Mouse (Mus musculus) stomach, embryonic 15.5 days (tissue): ENCODE results near the gene D430019H16Rik. TPM values are rescaled to one million over a fixed set of nuclear protein-coding genes. Genes with fewer than 3 reads are reported as not detected.
A peak's percentile ranks its signal among the peaks of the same experiment; 100 is the strongest.

ENCODE experiments used
- ATAC-seq: fragments of 200-750 bp; cut with Nextera tagmentation; 2 replicates; pipeline ENCODE4 v1.8.0; 2017; ENCODE audit warnings: low read depth, moderate number of reproducible peaks, moderate TSS enrichment; ENCODE audit not compliant: insufficient read depth, low FRiP score
- H3K27ac ChIP-seq: fragments of 300-500 bp; sonication (generic); 2 replicates; pipeline ENCODE4 v1.5.1; 2015; ENCODE audit warnings: mild to moderate bottlenecking, inconsistent platforms
- H3K27me3 ChIP-seq: fragments of 300-500 bp; sonication (generic); replicated peaks from 2 replicates; pipeline ENCODE4 v1.6.1; 2015; ENCODE audit warnings: inconsistent platforms
- H3K36me3 ChIP-seq: fragments of 300-500 bp; sonication (generic); 2 replicates; pipeline ENCODE4 v1.6.1; 2015; ENCODE audit warnings: inconsistent platforms
- H3K4me1 ChIP-seq: fragments of 300-500 bp; sonication (generic); 2 replicates; pipeline ENCODE4 v1.6.1; 2015; ENCODE audit warnings: inconsistent platforms
- H3K4me2 ChIP-seq: fragments of 300-500 bp; sonication (generic); 2 replicates; pipeline ENCODE4 v1.6.1; 2015; ENCODE audit warnings: mild to moderate bottlenecking, inconsistent platforms
- H3K4me3 ChIP-seq: fragments of 300-500 bp; sonication (generic); replicated peaks from 2 replicates; pipeline ENCODE4 v1.5.1; 2015; ENCODE audit warnings: inconsistent platforms
- H3K9ac ChIP-seq: fragments of 300-500 bp; sonication (generic); 2 replicates; pipeline ENCODE4 v1.6.1; 2015; ENCODE audit warnings: inconsistent platforms
- H3K9me3 ChIP-seq: fragments of 300-500 bp; sonication (generic); 2 replicates; pipeline ENCODE4 v1.6.1; 2016; ENCODE audit warnings: inconsistent platforms
- WGBS: fragments of 180-500 bp; shearing (Covaris S2); methylation state at CpG from one replicate; pipeline ENCODE4 v1.1.7; 2015; 5-methylcytosine and 5-hydroxymethylcytosine counted together
- polyA plus RNA-seq: library from polyadenylated mRNA; unstranded; fragments of >200 nt; fragmentation: Nextera tagmentation; extraction: Ambion mirVana; gene quantifications from 2 replicates; pipeline ENCODE4 v1.2.1, GENCODE M21; 2015

Gene D430019H16Rik
- polyA plus RNA-seq, 1 experiment from 2014 or later = 1.2 TPM

DNA sequence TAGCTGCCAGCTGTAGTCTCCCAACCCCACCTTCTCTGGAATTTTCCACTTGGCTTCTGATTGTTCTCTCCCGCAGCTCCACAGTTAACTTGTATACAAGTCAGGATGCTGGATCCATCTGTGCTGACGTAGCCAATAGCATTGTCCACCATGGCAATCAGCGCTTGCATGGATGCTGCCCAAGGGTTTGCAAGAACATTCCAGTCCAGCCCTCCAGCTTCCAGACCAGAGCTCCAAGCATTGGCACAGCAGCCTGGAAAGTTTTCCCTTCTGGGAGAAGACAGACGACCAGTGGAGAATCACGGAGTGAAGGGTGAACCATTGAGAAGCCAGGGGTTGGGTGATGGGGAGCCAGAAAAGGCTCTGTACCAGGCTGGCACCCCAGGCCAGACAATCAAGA, 41.1 kb downstream of the D430019H16Rik start:
- H3K36me3 ChIP-seq = no peaks in the 10 kb centered on the region
- no peaks in the 10 kb centered on the region for H3K4me1 ChIP-seq
- H3K4me2 ChIP-seq = no peak overlapping the region
- no peak overlapping the region for H3K9ac ChIP-seq
- WGBS = 58% methylated on average over 5 of the region's 5 CpGs
- no peaks in the 10 kb centered on the region for H3K27me3 ChIP-seq
- ATAC-seq = no peak
- H3K9me3 ChIP-seq = no peaks in the 10 kb centered on the region
- no peak overlapping the region for H3K27ac ChIP-seq
- H3K4me3 ChIP-seq = no peak overlapping the region

- Histone ChIP-seq H3K4me3 (no peak overlapping the region), H3K27me3 (no peaks in the 10 kb centered on the region), H3K4me2 (no peak overlapping the region), H3K9me3 (no peaks in the 10 kb centered on the region), H3K36me3 (no peaks in the 10 kb centered on the region), H3K27ac (no peak overlapping the region), H3K9ac (no peak overlapping the region), H3K4me1 (no peaks in the 10 kb centered on the region)
- peak; percentile 33; the same call in 1 of the 2 replicates for ATAC-seq
- WGBS = 17% methylated on average over 6 of the region's 6 CpGs
Measured at GRCm38 (mm10) chr12:105497894-105498293, 44.2 kb downstream of the D430019H16Rik start.

DNA sequence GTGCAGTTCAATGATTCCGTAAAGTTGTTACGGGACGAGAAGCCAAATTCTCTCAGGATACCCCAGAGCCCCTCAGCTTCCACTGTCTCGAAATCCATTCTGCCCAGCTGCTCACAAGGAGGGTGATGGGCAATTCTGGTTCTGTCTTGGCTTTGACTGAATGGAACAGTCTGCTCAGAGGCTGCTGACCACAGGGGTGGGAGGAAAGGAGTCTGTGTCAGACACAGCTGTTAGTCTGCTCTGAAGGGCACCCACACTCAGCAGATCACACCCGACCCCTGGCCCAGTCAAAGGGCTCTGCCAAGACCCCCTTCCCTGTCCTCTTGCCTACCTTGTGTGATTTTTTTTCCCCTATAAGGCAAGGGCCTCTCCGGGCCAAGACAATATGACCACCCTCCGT, 44.8 kb downstream of the D430019H16Rik start:
- Histone ChIP-seq H3K9ac (no peak overlapping the region), H3K36me3 (no peaks in the 10 kb centered on the region), H3K27ac (no peak overlapping the region), H3K4me3 (no peak overlapping the region), H3K9me3 (no peaks in the 10 kb centered on the region), H3K27me3 (no peaks in the 10 kb centered on the region), H3K4me2 (no peak overlapping the region), H3K4me1 (no peaks in the 10 kb centered on the region)
- ATAC-seq = no peak
- WGBS = 77% methylated on average over 7 of the region's 7 CpGs

GRCm38 (mm10) chr12:105498842-105499241, 45.2 kb downstream of the D430019H16Rik start:
- no peak overlapping the region for H3K27ac ChIP-seq
- no peaks in the 10 kb centered on the region for H3K36me3 ChIP-seq
- H3K27me3 ChIP-seq = no peaks in the 10 kb centered on the region
- ATAC-seq = no peak
- H3K4me2 ChIP-seq = no peak overlapping the region
- WGBS = 44% methylated on average over 4 of the region's 4 CpGs
- H3K4me1 ChIP-seq = no peaks in the 10 kb centered on the region
- H3K4me3 ChIP-seq = no peak overlapping the region
- H3K9me3 ChIP-seq = no peaks in the 10 kb centered on the region
- no peak overlapping the region for H3K9ac ChIP-seq

- Histone ChIP-seq H3K4me2 (no peak overlapping the region), H3K4me3 (no peak overlapping the region), H3K9me3 (no peaks in the 10 kb centered on the region), H3K36me3 (no peaks in the 10 kb centered on the region), H3K9ac (no peak overlapping the region), H3K27ac (no peak overlapping the region), H3K4me1 (no peaks in the 10 kb centered on the region), H3K27me3 (no peaks in the 10 kb centered on the region)
- ATAC-seq = no peak
- 57% methylated on average over 5 of the region's 5 CpGs for WGBS
Measured at GRCm38 (mm10) chr12:105500940-105501339, 47.3 kb downstream of the D430019H16Rik start.

- H3K9me3 ChIP-seq = no peaks in the 10 kb centered on the region
Measured at GRCm38 (mm10) chr12:105504736-105505135, 51.1 kb downstream of the D430019H16Rik start.

DNA sequence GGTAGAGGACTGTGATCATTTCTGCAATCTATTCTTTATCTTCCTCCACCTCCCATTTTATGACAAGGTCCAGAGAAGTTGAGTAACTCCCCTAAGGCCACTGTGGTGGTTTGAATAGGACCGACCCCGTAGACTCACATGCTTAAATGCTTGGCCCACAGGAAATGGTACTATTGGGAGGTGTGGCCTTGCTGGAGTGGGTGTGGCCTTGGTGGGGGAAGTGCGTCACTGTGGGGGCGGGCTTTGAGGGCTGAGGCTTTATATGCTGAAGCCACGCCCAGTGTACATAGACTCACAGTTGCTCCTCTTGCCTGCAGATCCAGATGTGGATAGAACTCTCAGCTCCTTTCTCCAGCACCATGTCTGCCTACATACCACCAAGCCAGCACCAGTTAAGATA, 57.5 kb downstream of the D430019H16Rik start:
- H3K9me3 ChIP-seq = no peaks in the 10 kb centered on the region
- 85% methylated on average over 5 of the region's 5 CpGs for WGBS
- peak overlapping the region; percentile 57; the same call in 1 of the 2 replicates for H3K27ac ChIP-seq
- H3K36me3 ChIP-seq = no peaks in the 10 kb centered on the region
- H3K4me2 ChIP-seq = no peak overlapping the region
- ATAC-seq = peak; percentile 42; the same call in 1 of the 2 replicates
- H3K4me3 ChIP-seq = no peak overlapping the region
- no peak overlapping the region for H3K9ac ChIP-seq
- no peaks in the 10 kb centered on the region for H3K27me3 ChIP-seq
- H3K4me1 ChIP-seq = no peaks in the 10 kb centered on the region

More at GRCm38 (mm10) chr12:105504736-105505135, 51.1 kb downstream of the D430019H16Rik start:
- Histone ChIP-seq H3K4me1 (no peaks in the 10 kb centered on the region), H3K9ac (no peak overlapping the region), H3K27me3 (no peaks in the 10 kb centered on the region), H3K27ac (no peak overlapping the region), H3K4me2 (no peak overlapping the region), H3K36me3 (no peaks in the 10 kb centered on the region), H3K4me3 (no peak overlapping the region)
- no peak for ATAC-seq
- WGBS = 69% methylated on average over 6 of the region's 6 CpGs

DNA sequence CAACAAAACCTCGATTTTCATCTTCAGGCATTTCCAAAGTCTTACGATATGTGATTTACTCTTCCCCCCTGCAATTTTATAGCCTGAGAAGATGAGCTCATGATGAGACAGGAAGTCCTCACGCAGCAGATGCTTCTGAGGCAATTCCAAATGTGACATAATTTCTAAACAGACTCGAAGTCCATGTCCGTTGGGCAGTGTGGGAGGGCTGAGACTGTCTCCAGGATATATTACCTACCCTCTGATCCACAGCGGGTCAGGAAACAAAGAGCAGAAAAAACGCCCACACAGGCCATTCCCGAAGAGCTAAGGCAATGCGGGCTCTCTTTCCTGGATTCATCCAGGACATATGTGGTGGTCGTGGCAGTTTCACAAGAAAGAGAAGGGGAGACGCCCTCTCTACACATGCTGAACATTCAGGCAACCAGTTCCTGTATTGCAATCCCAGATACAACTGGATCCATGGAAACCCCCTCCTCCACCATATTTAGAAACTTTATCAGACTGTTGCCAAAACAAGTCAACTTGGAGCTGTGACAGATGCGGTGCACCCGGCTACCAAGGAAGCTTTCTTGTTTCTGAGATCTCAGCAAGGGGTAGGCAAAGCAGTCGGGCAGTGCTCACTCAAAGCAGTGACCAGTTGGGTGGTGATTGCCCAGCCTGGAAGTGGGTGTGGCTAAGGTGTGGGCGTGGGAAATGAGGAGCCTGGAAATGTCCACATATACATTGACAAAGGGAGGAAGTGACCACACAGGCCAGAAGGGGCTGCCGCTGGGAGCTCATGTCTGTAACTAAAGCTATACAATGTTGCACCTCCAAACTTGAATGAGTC, 58.2 kb downstream of the D430019H16Rik start:
- H3K27me3 ChIP-seq = no peaks in the 10 kb centered on the region
- H3K27ac ChIP-seq = peak overlapping the region; percentile 57; the same call in 1 of the 2 replicates
- H3K9ac ChIP-seq = no peak overlapping the region
- 54% methylated on average over 16 of the region's 16 CpGs for whole genome bisulfite sequencing
- 0 out of 2 replicates have a peak, but pooled peaks cover under 1% of the 10 kb centered on the region for H3K4me1 ChIP-seq
- peak; percentile 48; the same call in 1 of the 2 replicates for ATAC-seq
- H3K4me2 ChIP-seq = 0 out of 2 replicates have a peak overlapping the region, but pooled peaks have one; percentile 6
- H3K4me3 ChIP-seq = no peak overlapping the region
- no peaks in the 10 kb centered on the region for H3K36me3 ChIP-seq
- H3K9me3 ChIP-seq = no peaks in the 10 kb centered on the region

DNA sequence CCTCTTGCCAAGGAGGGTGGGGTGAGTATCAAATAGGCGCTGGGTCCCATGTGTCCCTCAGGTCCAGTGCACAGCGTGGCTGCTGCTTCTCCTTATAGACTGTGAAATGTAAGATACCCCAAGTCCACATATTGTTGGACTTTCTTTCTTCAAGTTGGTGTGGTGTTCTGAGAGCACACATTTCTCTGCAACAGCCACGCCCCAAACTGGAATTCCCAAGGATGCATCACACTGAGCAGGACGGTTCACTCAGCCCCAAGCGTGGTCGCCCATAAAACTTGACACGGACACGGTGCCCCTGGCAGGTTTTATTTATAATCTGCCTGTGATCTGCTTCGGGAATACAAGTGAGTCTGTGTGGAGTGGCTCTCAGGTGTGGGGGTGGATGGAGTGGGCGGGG, 60.5 kb downstream of the D430019H16Rik start:
- no peak for ATAC-seq
- H3K9me3 ChIP-seq = no peaks in the 10 kb centered on the region
- no peak overlapping the region for H3K4me2 ChIP-seq
- no peaks in the 10 kb centered on the region for H3K27me3 ChIP-seq
- H3K36me3 ChIP-seq = no peaks in the 10 kb centered on the region
- 0 out of 2 replicates have a peak, but pooled peaks cover 3% of the 10 kb centered on the region for H3K4me1 ChIP-seq
- H3K27ac ChIP-seq = no peak overlapping the region
- no peak overlapping the region for H3K9ac ChIP-seq
- no peak overlapping the region for H3K4me3 ChIP-seq
- 77% methylated on average over 10 of the region's 10 CpGs for WGBS

- H3K4me3 ChIP-seq = no peak overlapping the region
- no peak overlapping the region for H3K9ac ChIP-seq
- H3K27me3 ChIP-seq = no peaks in the 10 kb centered on the region
- H3K9me3 ChIP-seq = no peaks in the 10 kb centered on the region
- H3K4me2 ChIP-seq = no peak overlapping the region
- H3K4me1 ChIP-seq = peaks cover 10% of the 10 kb centered on the region
- no peak overlapping the region for H3K27ac ChIP-seq
- 66% methylated on average over 21 of the region's 21 CpGs for WGBS
- no peak for ATAC-seq
- H3K36me3 ChIP-seq = no peaks in the 10 kb centered on the region
Measured at GRCm38 (mm10) chr12:105517026-105517675, 63.5 kb downstream of the D430019H16Rik start.

DNA sequence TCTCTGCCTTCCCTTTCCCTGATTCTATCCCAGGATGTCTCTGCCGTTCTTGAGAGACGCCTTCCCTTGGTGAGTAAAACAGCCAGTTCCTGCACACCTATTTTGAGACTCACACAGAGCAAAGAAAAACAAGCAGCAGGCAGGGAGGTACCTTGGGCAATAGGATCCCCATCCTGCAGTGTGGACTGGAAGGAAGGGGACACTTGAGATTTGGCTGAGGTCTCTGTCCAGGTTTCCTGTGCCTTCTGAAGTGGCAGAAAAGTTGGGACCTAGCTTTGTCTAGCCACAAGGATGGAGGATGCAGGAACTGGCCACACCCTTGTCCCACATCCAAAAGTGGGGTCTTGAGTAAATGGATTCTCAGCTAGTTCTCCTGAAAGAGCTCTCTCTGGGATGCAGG, 66.2 kb downstream of the D430019H16Rik start:
- no peak overlapping the region for H3K4me2 ChIP-seq
- H3K36me3 ChIP-seq = no peaks in the 10 kb centered on the region
- H3K4me3 ChIP-seq = no peak overlapping the region
- peaks cover 10% of the 10 kb centered on the region for H3K4me1 ChIP-seq
- H3K27ac ChIP-seq = no peak overlapping the region
- H3K9me3 ChIP-seq = no peaks in the 10 kb centered on the region
- H3K27me3 ChIP-seq = no peaks in the 10 kb centered on the region
- WGBS = 83% methylated on average over 2 of the region's 2 CpGs
- no peak overlapping the region for H3K9ac ChIP-seq
- no peak for ATAC-seq

- no peaks in the 10 kb centered on the region for H3K9me3 ChIP-seq
- 44% methylated on average over 15 of the region's 15 CpGs for WGBS
- H3K27ac ChIP-seq = peak overlapping the region; percentile 2; the same call in 1 of the 2 replicates
- no peak overlapping the region for H3K4me3 ChIP-seq
- H3K4me2 ChIP-seq = no peak overlapping the region
- ATAC-seq = peak; percentile 44; the same call in 1 of the 2 replicates
- H3K9ac ChIP-seq = no peak overlapping the region
- no peaks in the 10 kb centered on the region for H3K27me3 ChIP-seq
- no peaks in the 10 kb centered on the region for H3K36me3 ChIP-seq
- peaks cover 10% of the 10 kb centered on the region for H3K4me1 ChIP-seq
Measured at GRCm38 (mm10) chr12:105521170-105521762, 67.6 kb downstream of the D430019H16Rik start.
